Mouse (Mus musculus) E14TG2a.4 (cell line): ENCODE results near the gene Clybl.

Source experiments
- CTCF ChIP-seq: conservative IDR thresholded peaks from 2 replicates; pipeline ENCODE4 v1.5.1; 2014; ENCODE audit warnings: low read length
- NANOG ChIP-seq: IDR thresholded peaks from 2 replicates; pipeline ENCODE4 v1.6.1; 2014; ENCODE audit warnings: borderline replicate concordance, low read length, mixed read lengths
- POU5F1 ChIP-seq: IDR thresholded peaks from 2 replicates; pipeline ENCODE4 v1.6.1; 2014; ENCODE audit warnings: low read length, borderline replicate concordance

DNA sequence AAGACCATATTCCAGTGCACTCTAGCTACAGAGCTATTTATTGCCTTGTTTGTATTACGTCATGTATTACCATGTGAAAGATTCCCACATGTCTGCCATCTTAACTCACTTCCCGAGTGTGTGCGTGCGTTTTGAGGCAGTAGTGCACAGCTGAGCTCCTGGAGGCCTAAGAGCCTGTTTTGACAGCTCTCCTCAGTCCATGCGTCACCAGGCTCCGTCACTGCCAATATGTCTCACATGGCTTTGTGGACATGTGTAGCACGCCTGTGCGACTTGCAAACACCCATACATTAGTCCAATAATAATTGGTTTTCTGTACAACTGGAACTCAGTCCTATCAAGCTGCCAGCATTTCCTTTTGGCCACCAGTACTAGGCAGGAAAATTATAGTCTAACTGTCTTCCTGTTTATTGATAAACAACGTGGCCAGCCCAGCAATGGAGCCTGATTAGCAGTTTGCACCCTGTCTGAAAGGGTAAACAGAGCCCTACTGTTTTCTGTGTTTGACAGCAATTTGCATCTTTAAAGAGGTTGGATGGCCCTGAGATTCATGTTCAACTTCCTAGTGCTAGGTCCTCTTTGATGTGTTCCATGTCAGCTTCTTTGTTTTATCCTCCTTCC is 142.4 kb downstream of the Clybl start:
- TF ChIP-seq CTCF (no peak), NANOG (peak; percentile 61; the same call in 1 of the 2 replicates), POU5F1 (no peak)
